Comparison of ENCODE assay signal across 20 mouse cellular contexts in the genomic region with DNA sequence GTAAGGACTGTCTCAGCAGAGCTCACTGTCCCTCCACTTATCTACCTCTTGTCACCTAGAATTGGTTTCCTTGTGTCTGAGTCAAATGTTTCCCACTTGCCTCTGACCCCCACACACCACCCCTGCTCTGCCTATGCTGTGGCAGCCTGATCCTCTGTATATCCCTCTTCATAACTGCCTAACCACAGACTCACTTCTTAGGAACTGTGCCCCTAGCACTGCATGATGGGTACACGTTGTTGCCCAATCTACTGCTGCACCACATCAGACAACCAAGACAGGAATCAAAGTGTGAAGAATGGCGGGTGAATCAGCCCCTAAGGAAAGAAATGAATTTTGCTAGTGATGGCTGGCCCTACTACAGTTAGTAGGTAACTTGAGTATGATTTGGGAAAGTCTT.
DNase-seq lines count a peak whose midpoint lies in the region; ATAC-seq and TF ChIP-seq lines count a peak whose summit lies in the region.
"Had no signal": no experiment of that assay in that cellular context is flagged by ENCODE, and none has a peak within 500 bp of the region (broad histone marks: within the 10 kb centered on the region; RNA-seq: fewer than 3 reads in every experiment).

No protein-coding gene starts in this region.

- peaks cover 7% of the 10 kb centered on the region for H3K9me3 ChIP-seq in CH12.LX (replicated peaks; ENCODE audit: low read length)
- H3K9me3 ChIP-seq in hindbrain, embryonic 12.5 days (replicated peaks): no peaks in the 10 kb centered on the region
- H3K9me3 ChIP-seq: limb, embryonic 15.5 days; midbrain, embryonic 12.5 days; neural tube, embryonic 15.5 days had no signal

- no peak for TF ChIP-seq RAD21 in CH12.LX (IDR thresholded peaks at IDR 0.05; ENCODE audit: low read depth, low read length)

- peak overlapping the region in 2 of 3 experiments; percentile 5 to 34 for H3K4me3 ChIP-seq in CH12.LX (replicated peaks in 1 of 3; ENCODE audit: low read depth in 2 of 3, low read length in 2 of 3, poor library complexity in 1 of 3)
- H3K4me3 ChIP-seq in thymus, adult 2 months (ENCODE audit: control insufficient read depth, insufficient read depth, low read length): no peak overlapping the region
- H3K4me3 ChIP-seq in cerebellum, adult 2 months (replicated peaks; ENCODE audit: insufficient read depth, low read depth, low read length): no peak overlapping the region
- no peak overlapping the region for H3K4me3 ChIP-seq in layer of hippocampus, adult 2 months
- H3K4me3 ChIP-seq in hindbrain, embryonic 12.5 days: no peak overlapping the region
- H3K4me3 ChIP-seq: limb, embryonic 15.5 days; midbrain, embryonic 12.5 days; neural tube, embryonic 15.5 days had no signal

- no peak for TF ChIP-seq CTCF in CH12.LX (conservative IDR thresholded peaks at IDR 0.05 in 1 of 2, IDR thresholded peaks at IDR 0.05 in 1 of 2; ENCODE audit: low read depth in 2 of 2, low read length in 2 of 2)
- TF ChIP-seq CTCF in thymus, adult 2 months (IDR thresholded peaks at IDR 0.05; ENCODE audit: borderline replicate concordance, control insufficient read depth, extremely low read depth, insufficient read depth, low read length, poor library complexity): no peak
- TF ChIP-seq CTCF in cerebellum, adult 2 months (IDR thresholded peaks at IDR 0.05; ENCODE audit: borderline replicate concordance, insufficient read depth, low read depth, low read length): no peak
- no peak for TF ChIP-seq CTCF in layer of hippocampus, adult 2 months (conservative IDR thresholded peaks at IDR 0.05)

- H3K4me2 ChIP-seq in CH12.LX (ENCODE audit: insufficient read depth, low read depth, poor library complexity, severe bottlenecking): peak overlapping the region; percentile 96; the same call in 1 of the 2 replicates
- H3K4me2 ChIP-seq in hindbrain, embryonic 12.5 days (replicated peaks): no peak overlapping the region
- H3K4me2 ChIP-seq: limb, embryonic 15.5 days; midbrain, embryonic 12.5 days; neural tube, embryonic 15.5 days had no signal

- TF ChIP-seq EP300 in CH12.LX (IDR thresholded peaks at IDR 0.05; ENCODE audit: low read length): no peak

- WGBS in thymus, adult 2 months: 7% methylated on average over 2 of the region's 2 CpGs
- WGBS in cerebellum, adult 2 months: 95% methylated on average over 2 of the region's 2 CpGs
- 86% methylated on average over 2 of the region's 2 CpGs for WGBS in hindbrain, embryonic 12.5 days

- H3K4me1 ChIP-seq in CH12.LX (ENCODE audit: control insufficient read depth in 1 of 2, insufficient read depth in 2 of 2): peaks cover 15 to 54% of the 10 kb centered on the region in 2 experiments
- H3K4me1 ChIP-seq in thymus, adult 2 months (replicated peaks; ENCODE audit: control insufficient read depth, insufficient read depth, low read length): peaks cover 33% of the 10 kb centered on the region
- peaks cover 5% of the 10 kb centered on the region for H3K4me1 ChIP-seq in cerebellum, adult 2 months (ENCODE audit: control insufficient read depth, insufficient read depth, low read length)
- H3K4me1 ChIP-seq in hindbrain, embryonic 12.5 days: no peaks in the 10 kb centered on the region
- H3K4me1 ChIP-seq: limb, embryonic 15.5 days had no signal

- in situ Hi-C loops in CH12.LX (cut with MboI; ENCODE audit: low pct_ligation_motif_present, low pct_unique_long_range_greater_than_20kb, low sequenced_read_pairs): loop anchor here (5.0 kb wide), 3 partner anchors 64 to 259 kb away; no protein-coding TSS in a partner anchor

- H3K79me2 ChIP-seq in CH12.LX (replicated peaks; ENCODE audit: control insufficient read depth, extremely low read depth, insufficient read depth, poor library complexity, severe bottlenecking): no peaks in the 10 kb centered on the region

- H3K36me3 ChIP-seq in CH12.LX (replicated peaks in 1 of 2; ENCODE audit: control insufficient read depth in 1 of 2, insufficient read depth in 1 of 2, low read length in 1 of 2): no peaks in the 10 kb centered on the region
- no peaks in the 10 kb centered on the region for H3K36me3 ChIP-seq in thymus, adult 2 months (ENCODE audit: control insufficient read depth, insufficient read depth, low read length)
- H3K36me3 ChIP-seq in hindbrain, embryonic 12.5 days: no peaks in the 10 kb centered on the region
- H3K36me3 ChIP-seq: limb, embryonic 15.5 days; midbrain, embryonic 12.5 days; neural tube, embryonic 15.5 days had no signal

- no peak for TF ChIP-seq POLR2A in CH12.LX (IDR thresholded peaks at IDR 0.05; ENCODE audit: low read depth, low read length)
- no peak for TF ChIP-seq POLR2A in thymus, adult 2 months (IDR thresholded peaks at IDR 0.05; ENCODE audit: control insufficient read depth, extremely low read depth, insufficient read depth, low read length, poor library complexity)
- TF ChIP-seq POLR2A in cerebellum, adult 2 months (IDR thresholded peaks at IDR 0.05; ENCODE audit: borderline replicate concordance, insufficient read depth, low read length): no peak

- ATAC-seq in hematopoietic stem cell, adult 5-6 weeks (replicated peaks in 1 of 2; ENCODE audit: insufficient read depth in 1 of 2, low FRiP score in 2 of 2, low TSS enrichment in 1 of 2, low read depth in 1 of 2, poor library complexity in 2 of 2, severe bottlenecking in 2 of 2): peak; percentile 35 to 61
- ATAC-seq in hindbrain, embryonic 12.5 days (ENCODE audit: low FRiP score): no peak
- ATAC-seq: forebrain, embryonic 16.5 days; hindbrain, postnatal 0 days had no signal

- no peaks in the 10 kb centered on the region for H3K27me3 ChIP-seq in CH12.LX (replicated peaks)
- no peaks in the 10 kb centered on the region for H3K27me3 ChIP-seq in thymus, adult 2 months (ENCODE audit: control insufficient read depth, insufficient read depth, low read length)
- no peaks in the 10 kb centered on the region; the same call in 1 of the 2 replicates for H3K27me3 ChIP-seq in cerebellum, adult 2 months (ENCODE audit: control insufficient read depth, insufficient read depth, low read length)
- no peaks in the 10 kb centered on the region for H3K27me3 ChIP-seq in hindbrain, embryonic 12.5 days
- H3K27me3 ChIP-seq: limb, embryonic 15.5 days; midbrain, embryonic 12.5 days; neural tube, embryonic 15.5 days had no signal

- peak overlapping the region; percentile 87 for H3K27ac ChIP-seq in CH12.LX (ENCODE audit: insufficient read depth, low read depth)
- 0 out of 2 replicates have a peak overlapping the region, but pooled peaks have one; percentile 1 for H3K27ac ChIP-seq in thymus, adult 2 months (ENCODE audit: control insufficient read depth, insufficient read depth, low read length)
- H3K27ac ChIP-seq in cerebellum, adult 2 months (ENCODE audit: insufficient read depth, low read length): no peak overlapping the region
- H3K27ac ChIP-seq in layer of hippocampus, adult 2 months: no peak overlapping the region
- H3K27ac ChIP-seq in hindbrain, embryonic 12.5 days: no peak overlapping the region
- H3K27ac ChIP-seq: hindbrain, postnatal 0 days; limb, embryonic 15.5 days; midbrain, embryonic 12.5 days; neural tube, embryonic 15.5 days had no signal

- dilution Hi-C loops in CH12.LX (cut with MboI; ENCODE audit: extremely low pct_ligation_motif_present, extremely low pct_unique_long_range_greater_than_20kb, low sequenced_read_pairs): no loop called here

- DNase-seq in 3T3-L1 (ENCODE audit: low read depth, low spot score): peak; percentile 66
- no peak for DNase-seq in CH12.LX (ENCODE audit: extremely low read depth)
- DNase-seq in thymus, adult 2 months: peak; percentile 32
- no peak for DNase-seq in cerebellum, adult 2 months
- DNase-seq in frontal cortex, postnatal 10 days (ENCODE audit: low spot score in 2 of 2): no peak
- DNase-seq in layer of hippocampus, adult 2 months (ENCODE audit: low spot score in 2 of 2): no peak
- DNase-seq: adrenal gland, postnatal 25 days; cerebellum, postnatal 14 days; gastrocnemius, postnatal 14 days; heart, postnatal 36 days; kidney, adult 18-20 months; kidney, postnatal 25 days had no signal

- no peak overlapping the region; the same call in 1 of the 2 replicates for H3K9ac ChIP-seq in CH12.LX (ENCODE audit: insufficient read depth, low read depth)
- no peak overlapping the region for H3K9ac ChIP-seq in hindbrain, embryonic 12.5 days
- H3K9ac ChIP-seq: limb, embryonic 15.5 days; liver, postnatal 0 days; midbrain, embryonic 12.5 days; neural tube, embryonic 15.5 days had no signal

TF ChIP-seq in CH12.LX, 34 proteins besides CTCF, POLR2A, EP300 and RAD21:
- TF ChIP-seq JUN (IDR thresholded peaks at IDR 0.05; ENCODE audit: insufficient read depth, low read depth, low read length): no peak
- no peak for TF ChIP-seq MXI1 (IDR thresholded peaks at IDR 0.05; ENCODE audit: low read depth, low read length)
- TF ChIP-seq MYC (IDR thresholded peaks at IDR 0.05; ENCODE audit: low read depth, low read length): no peak
- no peak for TF ChIP-seq USF1 (IDR thresholded peaks at IDR 0.05; ENCODE audit: low read depth, low read length)
- no peak for TF ChIP-seq USF2 (conservative IDR thresholded peaks at IDR 0.05; ENCODE audit: low read depth, low read length)
- no peak for TF ChIP-seq GABPA (IDR thresholded peaks at IDR 0.05; ENCODE audit: insufficient replicate concordance, low read depth, low read length)
- TF ChIP-seq ZKSCAN1 (IDR thresholded peaks at IDR 0.05; ENCODE audit: borderline replicate concordance, low read depth, low read length): no peak
- no peak for TF ChIP-seq TCF12 (IDR thresholded peaks at IDR 0.05; ENCODE audit: low read depth, low read length)

Comparison
In these comparisons a context has a peak if more than half of its experiments do, and no peak if none do; other contexts are left out.
1. DNase-seq: peak in 3T3-L1 (single experiment) and thymus, adult 2 months (single experiment); none in CH12.LX (single experiment), cerebellum, adult 2 months (0 of 2), frontal cortex, postnatal 10 days (0 of 2) and layer of hippocampus, adult 2 months (0 of 2).
2. H3K27ac ChIP-seq: peak in CH12.LX (single experiment) and thymus, adult 2 months (single experiment); none in cerebellum, adult 2 months (single experiment), layer of hippocampus, adult 2 months (single experiment) and hindbrain, embryonic 12.5 days (single experiment).
3. H3K4me3 ChIP-seq: peak in CH12.LX (2 of 3); none in thymus, adult 2 months (single experiment), cerebellum, adult 2 months (single experiment), layer of hippocampus, adult 2 months (single experiment) and hindbrain, embryonic 12.5 days (single experiment).